Mouse (Mus musculus): ENCODE measurements around the gene Rac1.
"Not testable (repeated sequence)": the region's sequence is repeated elsewhere in the genome, so short reads cannot be mapped to it uniquely, and the experiment has no call there.

Gene Rac1

DNA sequence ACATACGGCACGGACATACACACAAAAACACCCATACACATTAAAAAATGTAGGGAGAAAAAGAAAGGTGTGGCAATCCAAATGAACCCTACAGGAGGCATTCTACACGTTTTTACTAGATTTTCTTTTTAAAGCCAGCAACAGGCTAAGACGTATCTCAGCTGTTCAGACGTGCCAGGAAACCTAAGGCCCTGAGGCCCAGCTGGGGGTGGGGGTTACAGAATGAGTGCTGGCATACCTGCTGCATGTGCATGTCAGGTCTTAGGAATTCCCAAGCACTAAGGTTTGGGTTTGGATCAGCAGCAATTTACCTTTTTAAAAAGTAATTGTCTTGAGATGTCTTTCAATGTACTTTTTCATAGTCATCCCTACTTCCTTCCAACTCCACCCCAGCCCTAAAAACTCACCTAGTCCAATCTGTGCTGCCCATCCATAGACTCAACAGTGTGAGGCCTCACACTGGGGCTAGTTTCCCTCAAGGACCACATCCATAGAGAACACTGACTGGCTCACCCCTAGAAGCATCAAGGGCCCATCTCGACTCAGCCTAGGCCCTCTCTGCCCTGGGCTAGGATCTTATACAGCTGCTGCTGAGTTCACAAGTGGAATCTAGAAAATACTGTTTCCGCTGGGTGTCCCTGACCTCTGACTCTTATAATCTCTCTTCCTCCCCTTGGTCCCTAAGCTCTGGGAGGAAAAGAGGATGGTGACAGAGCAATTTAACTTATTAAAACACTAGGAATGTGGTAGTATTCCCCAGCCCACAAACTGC is 2.2 kb downstream of the Rac1 start:
- DNase-seq (ENCODE audit: low spot score): no peak

GRCm38 (mm10) chr5:143522882-143523281 is 5.0 kb downstream of the Rac1 start:
- DNase-seq (ENCODE audit: low spot score): no peak

- DNase-seq (ENCODE audit: low spot score): no peak
Observed at GRCm38 (mm10) chr5:143520415-143520814, 7.4 kb downstream of the Rac1 start.

DNA sequence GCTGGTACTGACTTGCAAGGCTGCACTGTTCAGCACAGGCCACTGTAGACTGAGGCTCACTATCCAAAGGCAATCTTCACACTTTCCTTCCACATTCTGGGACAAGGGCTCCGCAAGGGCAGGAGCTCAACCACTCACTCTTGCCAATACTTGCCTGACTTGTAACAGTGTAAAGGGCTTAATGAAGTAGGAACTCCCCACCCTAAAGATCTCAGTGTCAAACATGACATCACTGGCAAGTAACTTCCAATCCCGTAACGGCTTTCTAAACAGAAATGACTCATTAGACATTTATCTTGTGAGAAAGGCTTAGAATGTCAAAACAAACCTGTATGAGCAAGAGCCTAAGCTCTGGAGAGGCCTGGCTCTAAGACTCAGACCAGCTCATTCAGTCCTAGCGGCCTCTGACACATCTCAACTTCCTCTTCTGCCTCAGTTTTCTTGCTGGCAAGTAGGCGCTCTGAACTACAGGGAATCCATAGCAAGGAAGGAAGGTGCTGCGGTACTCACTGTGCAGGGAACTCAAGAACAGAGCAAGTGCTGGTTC is 9.7 kb downstream of the Rac1 start:
- no peak for DNase-seq (ENCODE audit: low spot score)

DNA sequence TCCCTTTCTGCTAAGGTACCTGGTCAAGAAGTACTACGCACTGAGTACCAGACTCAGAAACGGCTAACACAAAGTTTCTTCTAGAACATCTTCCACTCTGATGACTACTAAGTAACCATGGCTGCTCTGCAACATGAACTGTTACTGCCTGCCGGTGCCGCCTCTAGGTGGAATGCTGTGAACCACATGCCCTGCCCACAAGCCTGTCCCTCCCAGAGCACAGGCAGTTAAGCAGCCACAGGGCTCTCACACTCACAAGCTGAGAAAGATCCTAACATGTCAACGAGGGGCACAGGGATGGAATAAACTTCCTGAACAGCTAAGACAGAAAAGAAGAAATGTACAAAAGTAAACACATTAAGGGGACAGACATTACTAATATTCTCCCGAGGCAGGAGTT is 10.4 kb downstream of the Rac1 start:
- DNase-seq (ENCODE audit: low spot score): no peak

DNA sequence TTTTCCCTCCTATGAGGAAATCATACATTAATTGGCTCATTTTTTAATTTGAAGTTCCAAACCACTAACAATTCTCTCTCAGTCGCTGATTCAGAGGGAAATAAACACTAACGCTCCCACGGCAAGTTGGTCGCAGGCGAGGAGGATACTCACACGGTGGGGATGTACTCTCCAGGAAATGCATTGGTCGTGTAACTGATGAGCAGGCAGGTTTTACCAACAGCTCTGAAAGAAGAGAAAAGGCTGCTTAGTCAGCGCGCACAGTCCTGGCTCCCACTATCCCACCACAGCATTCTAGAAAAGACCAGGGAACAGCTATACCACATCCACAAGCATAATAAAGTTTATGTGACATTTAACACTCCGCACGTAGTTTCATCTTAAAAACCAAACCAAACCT is 10.8 kb downstream of the Rac1 start:
- no peak for DNase-seq (ENCODE audit: low spot score)

GRCm38 (mm10) chr5:143514878-143515277 is 13.0 kb downstream of the Rac1 start:
- DNase-seq (ENCODE audit: low spot score): no peak

DNA sequence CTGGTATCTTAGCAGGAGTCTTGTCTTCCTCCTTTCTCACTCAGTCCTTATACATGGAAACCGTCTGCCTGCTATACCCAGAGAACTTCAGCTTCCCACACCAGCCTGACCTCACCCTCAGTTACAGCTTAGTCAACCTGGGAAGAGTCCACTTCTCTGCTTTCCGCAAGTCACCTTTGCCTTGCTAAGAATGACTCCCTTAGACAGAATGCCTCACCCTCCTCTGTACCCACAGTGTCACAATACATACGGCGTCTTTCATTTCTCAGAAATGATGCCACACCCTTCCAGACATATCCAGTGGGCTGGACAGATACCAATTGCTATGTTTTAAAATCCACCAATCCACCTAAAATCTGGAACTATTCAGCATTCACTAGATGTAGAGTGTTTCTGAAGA is 15.5 kb downstream of the Rac1 start:
- no peak for DNase-seq (ENCODE audit: low spot score)

DNA sequence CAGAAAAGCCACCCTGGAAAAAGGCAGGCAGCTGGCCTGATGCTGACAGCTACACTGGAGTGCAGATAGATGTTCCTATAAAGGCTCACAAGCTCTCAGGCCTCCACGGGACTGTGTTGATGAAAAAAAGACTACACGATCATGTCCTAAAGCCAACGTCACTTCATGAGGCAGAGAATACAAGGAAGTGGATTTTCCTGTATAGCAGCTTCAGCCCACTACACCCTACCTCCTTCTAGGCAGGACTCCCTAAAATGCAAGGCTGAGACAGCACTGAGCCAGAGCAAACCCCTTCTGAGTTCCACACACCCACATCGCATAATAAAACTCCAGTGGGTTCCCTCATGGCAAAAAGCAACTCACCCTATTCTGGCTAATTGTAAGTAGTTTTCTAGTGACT is 16.3 kb downstream of the Rac1 start:
- DNase-seq (ENCODE audit: low spot score): no peak

- DNase-seq (ENCODE audit: low spot score): no peak
Observed at GRCm38 (mm10) chr5:143509737-143510136, 18.1 kb downstream of the Rac1 start.

GRCm38 (mm10) chr5:143509294-143509693 is 18.5 kb downstream of the Rac1 start:
- no peak for DNase-seq (ENCODE audit: low spot score)

GRCm38 (mm10) chr5:143505545-143505944 is 22.3 kb downstream of the Rac1 start:
- no peak for DNase-seq (ENCODE audit: low spot score)

GRCm38 (mm10) chr5:143505056-143505455 is 22.8 kb downstream of the Rac1 start:
- no peak for DNase-seq (ENCODE audit: low spot score)

DNA sequence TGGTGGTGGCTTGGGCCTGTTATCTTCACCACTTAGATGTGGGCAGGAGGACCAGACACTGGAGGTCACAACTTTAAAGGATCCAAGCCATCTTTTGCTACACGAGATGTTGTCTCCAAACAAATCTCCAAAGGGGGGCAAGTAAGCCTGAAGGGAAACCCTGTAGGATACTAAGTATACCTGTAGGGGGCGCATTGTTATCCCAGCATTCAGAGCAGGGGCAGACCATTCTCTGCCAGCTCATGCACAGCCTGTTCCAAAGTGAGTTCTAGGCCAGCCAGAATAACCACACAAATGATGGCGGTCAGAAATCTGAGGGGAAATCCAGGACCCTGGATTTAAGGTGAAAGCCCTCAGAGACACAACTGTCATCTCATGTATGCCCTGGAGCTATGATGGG is 23.4 kb downstream of the Rac1 start:
- DNase-seq (ENCODE audit: low spot score): no peak

DNA sequence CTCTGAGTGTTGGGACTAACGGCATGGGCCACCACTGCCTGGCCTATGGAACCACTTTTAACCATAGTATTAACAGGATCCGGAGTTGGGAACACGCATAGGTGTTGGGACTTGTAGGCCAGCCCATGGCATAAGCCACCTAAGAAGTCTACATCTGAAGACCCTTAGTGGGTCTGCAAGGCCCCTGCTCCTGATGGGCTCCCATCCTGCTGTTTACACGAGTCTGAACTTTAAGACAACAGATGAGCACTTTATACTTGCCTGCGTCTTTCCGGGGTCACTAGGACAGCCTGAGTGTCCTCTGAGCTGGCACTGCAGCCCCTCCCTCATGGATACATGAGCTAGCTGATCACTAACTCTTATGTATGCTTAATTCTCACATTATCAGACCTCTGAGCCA is 24.1 kb downstream of the Rac1 start:
- no peak for DNase-seq (ENCODE audit: low spot score)

- DNase-seq (ENCODE audit: low spot score): no peak
Observed at GRCm38 (mm10) chr5:143502899-143503557, 24.8 kb downstream of the Rac1 start.

DNA sequence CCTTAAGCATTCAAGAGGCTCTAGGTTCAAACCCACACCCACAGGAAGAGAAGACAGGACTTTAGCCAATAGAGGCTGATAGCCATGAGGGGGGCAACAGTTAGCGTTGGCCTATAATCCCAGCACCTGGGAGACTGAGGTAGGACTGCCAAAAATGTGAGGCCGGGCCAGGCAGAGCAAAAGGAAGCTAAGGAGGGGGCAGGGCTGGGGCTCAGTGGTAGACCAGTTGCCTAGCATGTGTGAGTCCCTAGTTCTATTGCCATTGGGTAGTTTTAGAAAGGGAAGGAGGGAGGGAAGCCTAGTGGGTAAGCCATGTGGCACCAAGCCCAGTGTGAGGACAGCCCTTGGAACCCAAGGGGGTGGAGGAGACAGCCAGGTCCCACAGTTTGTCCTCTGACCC is 26.2 kb downstream of the Rac1 start:
- no peak for DNase-seq (ENCODE audit: low spot score)

DNA sequence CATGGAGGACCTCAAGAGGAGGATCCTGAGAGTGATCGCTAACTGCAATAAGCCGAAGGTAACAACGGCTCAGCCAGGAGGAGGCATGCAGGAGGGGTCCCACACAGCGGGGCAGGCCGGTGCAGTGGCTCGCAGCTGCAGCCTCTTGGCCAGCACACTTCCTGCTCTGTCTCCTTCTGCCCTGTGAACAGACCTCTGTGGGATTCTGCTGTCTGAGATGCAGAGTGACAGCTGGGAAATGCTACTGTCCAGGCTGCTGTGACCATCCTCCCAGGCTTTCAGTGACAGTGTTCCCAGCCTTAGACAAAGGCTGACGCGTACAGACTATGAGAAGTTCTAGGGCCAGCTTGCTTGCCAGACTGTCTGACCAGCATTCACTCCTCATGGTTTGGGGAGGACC is 26.7 kb downstream of the Rac1 start:
- DNase-seq (ENCODE audit: low spot score): no peak

DNA sequence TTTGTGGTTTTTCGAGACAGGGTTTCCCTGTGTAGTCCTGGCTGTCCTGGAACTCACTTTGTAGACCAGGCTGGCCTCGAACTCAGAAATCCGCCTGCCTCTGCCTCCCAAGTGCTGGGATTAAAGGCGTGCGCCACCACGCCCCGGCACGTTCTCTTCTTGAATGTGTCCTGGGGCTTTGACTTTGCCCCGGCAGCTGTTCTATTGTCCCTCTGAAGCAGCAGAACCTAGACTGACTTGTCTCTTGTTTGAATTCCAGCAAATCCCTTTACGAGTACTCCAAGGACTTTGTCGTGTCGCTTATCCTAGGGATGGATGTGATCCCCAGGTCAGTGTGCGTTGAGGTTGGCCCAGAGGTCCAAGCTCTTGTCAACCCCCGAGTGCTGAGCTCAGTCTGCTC is 27.1 kb downstream of the Rac1 start:
- DNase-seq (ENCODE audit: low spot score): not testable (repeated sequence)

- no peak for DNase-seq (ENCODE audit: low spot score)
Observed at GRCm38 (mm10) chr5:143499686-143500085, 28.1 kb downstream of the Rac1 start.

- no peak for DNase-seq (ENCODE audit: low spot score)
Observed at GRCm38 (mm10) chr5:143499197-143499596, 28.6 kb downstream of the Rac1 start.

- DNase-seq (ENCODE audit: low spot score): no peak
Observed at GRCm38 (mm10) chr5:143497451-143497850, 30.4 kb downstream of the Rac1 start.

- no peak for DNase-seq (ENCODE audit: low spot score)
Observed at GRCm38 (mm10) chr5:143495708-143496107, 32.1 kb downstream of the Rac1 start.

- DNase-seq (ENCODE audit: low spot score): no peak
Observed at GRCm38 (mm10) chr5:143493163-143493562, 34.7 kb downstream of the Rac1 start.
